Mouse (Mus musculus): ENCODE results near the gene Zbtb14. TPM values are rescaled to one million over a fixed set of nuclear protein-coding genes. Genes with fewer than 3 reads are reported as not detected.

Zbtb14 gene
- total RNA-seq (2021): 10 to 100 TPM; 19.7 to 21.5 TPM
- long read RNA-seq, experiment 1, full-length matches to known transcripts: 37 of 38 reads
- long read RNA-seq, experiment 1, partial matches to known transcripts: 0 of 38 reads
- long read RNA-seq, experiment 1, other reads (novel, unspliced or antisense): 1 of 38 reads
- long read RNA-seq, experiment 2, full-length matches to known transcripts: 35 of 37 reads
- long read RNA-seq, experiment 2, partial matches to known transcripts: 1 of 37 reads
- long read RNA-seq, experiment 2, other reads (novel, unspliced or antisense): 1 of 37 reads

- DNase-seq (ENCODE audit: low spot score in 2 of 2): peak; percentile 88 to 91
- peak within 1 kb of the TSS; percentile 99 for H3K27ac ChIP-seq
- TF ChIP-seq CTCF (conservative IDR thresholded peaks at IDR 0.05): peak; percentile 58
- H3K4me3 ChIP-seq: peak within 1 kb of the TSS; percentile 97
These were observed at the start of gene Zbtb14 for GRCm38 (mm10) chr17:69382511-69383100. Gene Zbtb14, plus strand, starts transcription at chr17:69383050.

- no peak for DNase-seq (ENCODE audit: low spot score in 2 of 2)
- Histone ChIP-seq H3K4me3 (no peak overlapping the region), H3K27ac (no peak overlapping the region)
- no peak for TF ChIP-seq CTCF (conservative IDR thresholded peaks at IDR 0.05)
These were observed 36.8 kb upstream of the Zbtb14 start for GRCm38 (mm10) chr17:69346056-69346455.

DNA sequence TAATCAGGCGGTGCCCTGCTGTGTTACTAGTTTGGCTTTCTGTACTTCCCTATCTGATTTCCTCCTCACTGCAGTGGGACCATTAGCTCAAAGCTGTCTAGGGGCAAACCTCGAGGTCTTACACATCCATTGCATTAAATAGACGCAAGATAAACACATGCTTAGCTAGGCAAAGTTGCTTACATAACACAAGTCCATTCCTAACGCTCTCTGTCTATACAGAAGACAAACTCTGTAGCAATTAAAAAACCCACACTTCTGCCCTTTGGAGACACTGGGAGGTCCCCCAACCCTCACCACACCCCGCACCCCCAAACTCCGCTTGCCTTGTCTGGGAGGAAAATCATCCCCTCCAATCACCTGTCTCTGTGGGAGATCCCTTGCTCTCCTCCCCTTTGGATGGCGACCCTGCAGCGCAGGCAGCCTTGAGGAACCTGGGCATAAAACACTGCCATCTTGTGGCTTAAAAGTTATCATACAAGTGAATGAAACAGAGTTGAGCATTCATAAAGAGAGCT, 33.8 kb upstream of the Zbtb14 start:
- TF ChIP-seq CTCF (conservative IDR thresholded peaks at IDR 0.05): peak; percentile 84
- DNase-seq (ENCODE audit: low spot score in 2 of 2): peak; percentile 20 to 42
- H3K4me3 ChIP-seq: peak overlapping the region; percentile 23; the same call in 1 of the 2 replicates
- H3K27ac ChIP-seq: no peak overlapping the region

DNA sequence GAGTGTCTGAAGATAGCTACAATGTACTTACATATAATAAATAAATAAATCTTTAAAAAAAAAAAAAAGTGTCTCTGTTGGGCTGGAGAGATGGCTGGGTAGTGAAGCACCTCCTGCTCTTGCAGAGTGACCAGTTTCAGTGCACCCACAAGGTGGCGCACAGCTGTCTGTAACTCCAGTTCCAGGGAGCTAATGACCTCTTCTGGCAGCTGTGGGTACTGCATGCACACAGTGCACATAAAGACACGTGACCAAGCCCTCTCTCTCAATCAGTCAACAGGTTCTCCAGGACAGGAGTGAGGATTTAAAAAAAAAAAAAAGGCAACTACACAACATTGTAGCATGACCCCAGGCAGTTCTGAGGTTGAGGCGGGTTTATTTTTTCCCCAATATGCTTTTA, 17.8 kb upstream of the Zbtb14 start:
- TF ChIP-seq CTCF (conservative IDR thresholded peaks at IDR 0.05): peak; percentile 64
- no peak for DNase-seq (ENCODE audit: low spot score in 2 of 2)
- no peak overlapping the region for H3K27ac ChIP-seq
- H3K4me3 ChIP-seq: no peak overlapping the region

DNA sequence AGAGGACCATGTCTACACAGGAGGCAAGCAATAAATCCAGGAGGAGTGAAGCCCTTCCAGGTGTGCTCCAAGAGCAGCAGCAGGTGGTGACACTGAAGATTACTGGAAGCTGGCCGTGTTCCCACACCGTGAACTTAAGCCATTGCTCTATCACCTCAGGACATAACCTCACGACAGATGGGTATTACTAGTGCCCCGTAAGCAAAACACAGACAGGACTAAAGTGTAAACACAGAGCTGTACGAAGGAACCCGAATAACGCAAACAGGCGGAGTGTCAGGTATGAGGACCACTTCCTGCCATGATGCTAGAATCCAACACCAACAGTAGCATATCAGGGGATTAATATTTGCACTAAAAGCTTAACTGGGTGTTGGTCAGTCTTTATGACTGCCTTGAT, 2.0 kb upstream of the Zbtb14 start:
- DNase-seq (ENCODE audit: low spot score in 2 of 2): no peak
- no peak for TF ChIP-seq CTCF (conservative IDR thresholded peaks at IDR 0.05)
- no peak overlapping the region for H3K4me3 ChIP-seq
- no peak overlapping the region for H3K27ac ChIP-seq

DNA sequence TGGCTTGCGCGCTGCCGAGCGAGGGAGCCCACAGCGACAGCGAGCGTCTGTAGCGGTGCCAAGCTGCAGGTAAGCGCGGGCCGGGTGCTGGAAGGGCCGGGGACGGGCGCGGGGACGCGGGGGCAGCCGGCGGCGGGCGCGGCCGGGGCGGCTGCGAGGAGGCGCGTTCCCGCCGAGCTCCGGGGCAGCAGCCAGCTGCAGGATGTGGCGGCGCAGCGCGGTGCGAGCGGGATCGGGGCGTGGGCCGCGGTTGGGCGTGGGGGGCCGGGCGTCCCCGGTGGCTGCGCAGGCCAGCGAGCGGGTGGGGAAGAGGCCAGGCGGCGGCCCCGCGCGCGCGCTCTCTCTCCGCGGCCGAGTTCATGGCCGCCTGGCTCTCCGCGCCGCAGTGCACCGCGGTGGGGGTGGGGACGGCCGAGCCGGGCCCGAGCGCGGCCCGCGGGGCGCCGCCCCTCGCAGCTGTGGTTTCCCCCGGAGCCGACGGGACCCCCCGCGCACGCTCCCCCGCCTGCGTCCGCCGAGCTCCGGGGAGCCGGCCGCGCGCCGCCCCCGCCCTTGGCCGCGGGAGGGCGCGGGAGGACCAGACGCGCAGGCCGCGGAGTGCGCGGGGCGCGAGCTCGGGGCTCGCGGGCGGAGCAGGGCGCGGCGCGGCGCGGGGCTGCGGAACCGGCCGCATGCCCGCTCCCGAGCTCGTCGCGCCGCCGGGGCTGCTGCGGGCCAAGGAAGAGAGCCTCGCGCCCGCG, 521 bp downstream of the Zbtb14 start:
- no peak for TF ChIP-seq CTCF (conservative IDR thresholded peaks at IDR 0.05)
- peak overlapping the region; percentile 99 for H3K27ac ChIP-seq
- H3K4me3 ChIP-seq: peak overlapping the region; percentile 97
- peak; percentile 63 to 66 for DNase-seq (ENCODE audit: low spot score in 2 of 2)

- no peak for TF ChIP-seq CTCF (conservative IDR thresholded peaks at IDR 0.05)
- H3K4me3 ChIP-seq: peak overlapping the region; percentile 97
- peak overlapping the region; percentile 99 for H3K27ac ChIP-seq
- peak; percentile 60 to 72 for DNase-seq (ENCODE audit: low spot score in 2 of 2)
These were observed 1.3 kb downstream of the Zbtb14 start for GRCm38 (mm10) chr17:69383941-69384665.

DNA sequence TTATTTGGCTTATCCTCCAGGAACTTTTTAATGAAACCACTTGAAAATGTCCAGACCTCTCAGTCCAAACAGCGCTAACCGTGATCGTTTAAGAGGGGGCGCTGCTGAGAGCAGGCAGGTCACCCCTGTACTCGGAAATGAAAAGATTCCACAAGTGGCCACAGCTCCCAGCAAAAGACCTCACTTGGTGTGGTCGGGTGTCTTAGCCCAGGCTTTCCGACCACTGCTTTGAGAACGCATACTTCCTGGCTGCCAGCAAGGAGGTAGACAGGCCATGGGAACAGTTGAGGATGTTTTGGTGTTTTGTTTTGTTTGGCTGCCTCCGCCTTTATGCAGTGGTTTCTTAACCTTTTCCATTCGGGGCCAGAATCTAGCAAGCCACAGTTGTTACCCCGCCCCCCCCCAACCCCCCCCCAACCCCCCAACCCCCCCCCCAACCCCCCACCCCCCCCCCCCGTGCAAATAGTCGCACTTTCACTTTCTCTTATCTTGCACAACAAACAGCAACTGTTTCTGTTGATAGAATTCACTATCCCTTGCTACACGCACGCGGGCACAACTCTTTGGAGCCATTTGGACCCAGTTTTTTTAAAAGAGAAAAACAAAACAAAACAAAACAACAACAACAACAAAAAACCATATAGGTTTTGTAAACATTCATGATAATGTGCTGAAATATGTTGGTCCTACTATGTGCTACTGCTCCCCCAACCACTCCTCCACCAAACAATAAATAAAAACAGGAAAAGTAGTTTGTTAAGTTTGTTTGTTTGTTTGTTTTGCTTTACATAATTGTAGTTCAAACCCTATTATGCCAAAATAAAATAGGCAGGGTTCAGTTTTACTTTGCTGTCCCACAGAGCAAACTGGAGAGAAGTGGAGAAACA, 13.5 kb downstream of the Zbtb14 start:
- no peak overlapping the region for H3K4me3 ChIP-seq
- DNase-seq (ENCODE audit: low spot score in 2 of 2): no peak
- no peak overlapping the region for H3K27ac ChIP-seq
- peak; percentile 50 for TF ChIP-seq CTCF (conservative IDR thresholded peaks at IDR 0.05)

DNA sequence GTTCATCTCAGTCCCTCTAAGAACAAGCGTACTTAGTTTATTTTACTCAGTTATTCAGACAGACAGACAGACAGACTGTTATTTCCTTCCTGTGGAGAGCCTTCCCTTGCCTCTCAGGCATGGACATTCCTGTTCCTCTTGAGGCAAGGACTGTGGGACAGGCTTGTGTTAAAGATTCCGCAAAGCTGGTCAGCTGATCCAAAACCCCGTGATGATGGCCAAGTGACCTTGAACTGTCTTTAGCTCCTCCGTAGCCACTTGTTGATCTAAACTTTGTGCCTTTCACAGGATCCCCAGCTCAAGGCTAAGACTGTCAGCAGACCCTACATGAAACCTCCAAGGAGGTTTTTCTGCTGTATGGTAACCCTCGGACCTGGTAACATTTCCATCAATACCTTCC, 14.3 kb downstream of the Zbtb14 start:
- no peak for TF ChIP-seq CTCF (conservative IDR thresholded peaks at IDR 0.05)
- no peak for DNase-seq (ENCODE audit: low spot score in 2 of 2)
- Histone ChIP-seq H3K4me3 (no peak overlapping the region), H3K27ac (no peak overlapping the region)

DNA sequence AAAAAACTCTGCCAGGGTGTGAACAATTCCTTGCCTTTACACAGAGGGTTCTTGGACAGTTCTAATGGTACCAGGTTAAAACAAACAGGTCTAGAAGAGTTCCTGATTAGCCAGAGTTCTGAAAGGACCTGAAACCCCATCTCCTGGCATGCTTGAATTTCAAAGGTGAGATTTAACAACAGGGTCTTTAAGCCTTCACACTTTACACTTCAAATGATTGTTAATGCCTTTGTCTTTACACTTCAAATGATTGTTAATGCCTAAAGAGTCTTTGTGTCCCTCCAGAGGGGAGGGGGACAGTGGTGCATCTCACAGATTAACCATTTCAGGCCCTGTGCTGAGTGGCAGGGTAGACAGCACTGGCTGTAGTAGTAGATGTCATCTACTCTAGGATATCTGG, 15.2 kb downstream of the Zbtb14 start:
- no peak overlapping the region for H3K27ac ChIP-seq
- TF ChIP-seq CTCF (conservative IDR thresholded peaks at IDR 0.05): no peak
- no peak overlapping the region for H3K4me3 ChIP-seq
- DNase-seq (ENCODE audit: low spot score in 2 of 2): no peak

DNA sequence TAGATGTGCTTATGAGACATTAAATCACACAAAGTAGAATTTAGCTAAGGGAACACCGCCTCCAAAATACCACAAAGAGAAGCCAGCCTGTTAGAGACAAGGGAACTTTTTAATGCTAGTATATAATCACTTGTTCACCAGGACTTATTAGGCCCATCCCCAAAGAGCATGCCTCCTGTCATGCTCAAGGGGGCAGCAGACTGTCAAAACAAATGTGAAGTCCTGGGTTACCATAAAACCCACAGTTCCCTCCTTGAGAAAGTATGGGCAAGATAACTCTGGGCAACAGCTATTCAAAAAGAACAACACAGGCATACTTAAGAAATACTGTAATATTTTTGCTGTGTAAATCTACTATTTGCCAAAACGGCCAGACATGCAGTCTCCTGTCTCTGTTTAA, 18.3 kb downstream of the Zbtb14 start:
- Histone ChIP-seq H3K4me3 (no peak overlapping the region), H3K27ac (no peak overlapping the region)
- no peak for DNase-seq (ENCODE audit: low spot score in 2 of 2)
- TF ChIP-seq CTCF (conservative IDR thresholded peaks at IDR 0.05): peak; percentile 58

GRCm38 (mm10) chr17:69416163-69416562, 33.3 kb downstream of the Zbtb14 start:
- no peak for TF ChIP-seq CTCF (conservative IDR thresholded peaks at IDR 0.05)

More at GRCm38 (mm10) chr17:69416163-69416562, 33.3 kb downstream of the Zbtb14 start:
- H3K27ac ChIP-seq: no peak overlapping the region
- no peak for DNase-seq (ENCODE audit: low spot score in 2 of 2)
- peak overlapping the region; percentile 97 for H3K4me3 ChIP-seq

All from layer of hippocampus, adult 2 months (tissue).